Mouse (Mus musculus) erythroid progenitor cell, adult 5-6 weeks (primary cell): ENCODE measurements at regions not wholly inside any gene's neighbourhood (a gene's known extent, or its start where the extent isn't known, plus 50 kb on each side); places are given as distances from the start of the nearest gene placed in this dataset.

Source experiments
- ATAC-seq: replicated peaks from 2 replicates; pipeline ENCODE4 v1.8.0; 2016; ENCODE audit warnings: moderate number of reproducible peaks, mild to moderate bottlenecking, moderate TSS enrichment, inconsistent platforms; ENCODE audit not compliant: poor library complexity, low FRiP score, severe bottlenecking

DNA sequence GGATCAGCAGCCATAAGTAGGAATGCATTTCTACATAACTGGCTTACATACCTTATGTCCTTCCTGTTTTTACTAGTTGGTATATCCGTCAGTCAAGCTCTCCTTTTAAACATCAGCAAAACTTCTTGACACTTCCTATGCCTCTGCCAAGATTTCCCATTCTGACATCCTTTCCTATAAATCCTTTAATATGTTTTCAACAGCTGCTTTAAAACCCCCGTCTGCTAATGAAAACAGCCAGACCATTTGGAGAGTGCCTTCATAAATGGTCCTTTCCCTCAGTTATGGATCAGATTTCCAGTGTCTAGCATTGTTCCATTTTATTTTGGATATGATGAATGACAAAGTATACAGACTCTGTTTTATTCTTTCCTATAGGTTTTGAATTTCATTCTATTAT is 270.7 kb upstream of the Rgmb start:
- no peak for ATAC-seq

DNA sequence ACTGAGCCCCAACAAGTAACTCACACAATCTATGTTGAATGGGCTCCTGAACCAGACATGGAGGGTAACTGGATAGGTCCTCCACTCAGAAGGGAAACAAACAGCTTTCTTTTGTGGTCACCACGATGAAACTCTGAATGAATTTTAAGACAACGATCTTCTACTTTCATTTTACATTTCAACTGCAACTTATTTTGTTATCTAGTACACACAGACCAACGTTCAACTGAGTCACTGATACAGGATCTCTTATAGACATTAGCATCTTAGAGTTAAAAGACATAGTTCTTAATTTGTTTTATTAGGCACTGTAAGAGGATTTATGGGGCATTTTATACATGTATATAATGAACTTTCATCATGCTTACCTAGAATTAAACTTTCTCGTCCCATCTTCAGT is 262.1 kb upstream of the Rgmb start:
- ATAC-seq: no peak

DNA sequence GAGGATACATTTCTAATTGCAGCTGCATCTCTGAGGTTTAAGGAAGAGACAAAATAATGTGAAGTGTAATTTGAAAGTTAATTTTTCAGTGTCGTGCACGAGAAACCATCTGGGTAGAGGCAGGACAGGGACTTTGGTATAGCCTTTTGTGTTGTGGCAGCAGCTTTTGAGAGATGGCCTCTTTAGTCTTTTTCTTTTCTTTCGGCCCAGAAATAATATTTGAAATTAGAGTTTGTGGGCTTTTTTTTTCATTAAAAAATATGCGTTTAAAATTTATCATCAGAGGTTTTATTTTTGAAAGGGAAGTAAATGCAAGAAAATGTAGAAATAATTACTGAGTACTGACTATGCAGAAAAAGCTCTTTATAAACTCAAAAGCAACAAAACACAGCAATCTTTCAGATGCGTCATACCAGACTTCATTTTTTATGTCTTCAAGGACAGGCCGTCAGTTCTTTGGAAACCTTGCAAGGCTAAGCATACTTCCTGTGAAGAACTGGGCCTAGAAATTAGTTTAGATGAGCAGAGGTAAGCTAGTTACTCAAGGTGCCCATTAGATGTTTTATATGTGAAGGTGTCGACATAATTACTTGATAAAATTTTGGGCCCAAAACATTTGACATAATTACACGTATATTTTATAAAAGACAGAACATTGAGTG is 258.9 kb upstream of the Rgmb start:
- ATAC-seq: no peak

DNA sequence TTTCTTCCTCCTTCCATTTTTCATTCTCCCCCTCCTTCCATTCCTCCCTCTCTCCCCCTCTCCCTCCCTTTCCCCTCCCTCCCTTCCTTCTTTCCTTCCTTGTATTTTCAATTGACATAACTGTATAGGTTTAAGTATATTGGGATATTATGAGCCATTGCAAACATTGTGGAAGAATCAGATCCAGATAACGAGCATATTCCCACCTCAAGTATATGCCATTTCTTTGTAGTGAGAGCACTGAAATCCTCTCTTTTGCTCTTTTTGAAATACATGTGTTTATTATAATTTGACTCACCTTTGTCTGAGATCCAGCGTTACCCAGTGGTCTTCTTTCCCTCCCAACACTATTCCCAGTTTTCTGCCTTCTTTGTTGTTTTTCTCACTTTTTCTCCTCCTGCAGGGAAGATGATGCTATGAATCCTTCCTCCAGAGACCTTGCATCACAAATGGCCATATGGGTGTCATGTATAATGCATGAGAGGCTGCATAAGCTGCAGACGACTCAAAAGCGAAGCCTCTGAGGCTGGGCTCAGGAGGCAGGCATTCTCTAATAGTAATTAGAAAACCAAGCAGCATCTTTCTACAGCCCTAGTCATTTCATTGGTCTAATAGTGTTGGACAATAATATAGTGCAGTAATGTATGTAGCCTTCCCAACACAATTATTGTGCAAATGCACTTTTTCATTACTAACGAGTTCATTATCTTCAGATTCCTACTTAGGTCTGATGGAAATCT is 258.2 kb upstream of the Rgmb start:
- ATAC-seq: no peak

DNA sequence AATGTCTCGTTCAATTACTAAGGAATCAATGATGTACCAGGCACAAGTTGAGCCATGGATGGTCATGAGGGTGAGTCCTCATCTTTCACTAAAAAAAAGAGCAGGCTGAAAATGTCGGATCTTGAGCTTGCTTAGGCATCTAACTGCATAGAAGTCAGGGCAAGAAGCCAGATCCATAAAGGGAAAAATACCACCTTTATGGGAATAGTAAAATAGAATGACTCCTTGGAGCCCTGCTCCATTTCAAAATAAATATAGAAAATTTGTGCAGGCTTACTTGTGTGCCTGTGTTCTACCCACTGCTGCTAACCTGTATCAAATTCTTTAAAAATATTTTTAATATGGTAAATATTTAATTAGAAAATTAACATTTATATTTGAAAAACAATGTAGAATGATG is 256.2 kb upstream of the Rgmb start:
- no peak for ATAC-seq

DNA sequence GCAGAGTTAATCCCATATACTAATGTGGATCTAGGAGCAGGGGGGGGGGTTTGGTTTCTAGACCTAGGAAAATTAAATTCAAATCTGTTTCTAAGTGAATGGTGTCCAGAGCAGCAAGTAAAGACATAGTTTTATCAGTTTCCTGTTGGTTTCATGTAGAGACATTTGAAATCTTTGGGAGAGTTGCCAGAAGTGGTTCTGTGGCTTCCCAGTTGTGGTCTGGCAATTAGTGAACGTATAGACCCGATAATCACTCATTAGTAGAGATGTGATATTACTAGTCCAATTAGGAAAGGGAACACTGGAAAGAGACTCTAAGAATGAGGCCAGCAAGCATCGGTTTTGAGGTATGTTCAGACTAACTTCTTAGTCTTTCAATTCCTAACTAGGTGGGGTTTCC is 252.0 kb upstream of the Rgmb start:
- ATAC-seq: no peak

DNA sequence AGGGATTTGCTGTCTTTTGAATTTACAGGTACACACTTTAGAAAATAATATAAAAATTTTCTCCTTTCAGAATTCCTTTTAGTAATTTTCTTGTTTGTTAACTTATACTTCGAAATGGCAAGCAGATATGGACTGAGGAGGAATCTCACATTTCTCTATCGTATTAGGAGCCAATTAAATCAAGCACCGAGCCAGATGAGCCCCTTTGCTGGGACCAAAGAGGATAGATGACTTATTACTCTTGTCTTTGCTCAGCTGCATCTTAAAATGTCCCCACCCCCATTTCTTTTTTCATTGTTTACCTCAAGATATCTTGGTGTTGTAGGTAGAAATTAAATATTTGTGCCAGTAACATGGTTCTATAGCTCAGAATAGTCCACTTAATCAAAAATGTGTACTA is 247.7 kb upstream of the Rgmb start:
- ATAC-seq: no peak

DNA sequence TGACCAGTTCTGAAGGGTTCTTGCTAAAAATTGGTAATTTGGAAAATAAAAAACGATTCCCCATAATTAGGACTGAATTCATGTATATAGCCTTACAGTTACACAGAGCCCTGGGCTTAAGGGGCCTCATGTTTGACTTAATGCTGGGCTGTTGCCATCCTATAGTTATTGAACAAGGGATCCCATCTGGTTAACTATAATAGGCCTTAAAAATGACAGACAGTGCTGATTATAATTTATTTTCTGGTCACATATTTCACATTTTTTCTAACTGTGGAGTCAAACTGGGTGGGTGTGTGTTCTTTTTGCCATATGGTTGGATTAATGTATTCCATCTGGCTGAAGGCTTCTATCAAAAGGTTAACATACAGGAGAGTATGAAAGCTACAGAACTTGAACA is 238.5 kb upstream of the Rgmb start:
- ATAC-seq: no peak

DNA sequence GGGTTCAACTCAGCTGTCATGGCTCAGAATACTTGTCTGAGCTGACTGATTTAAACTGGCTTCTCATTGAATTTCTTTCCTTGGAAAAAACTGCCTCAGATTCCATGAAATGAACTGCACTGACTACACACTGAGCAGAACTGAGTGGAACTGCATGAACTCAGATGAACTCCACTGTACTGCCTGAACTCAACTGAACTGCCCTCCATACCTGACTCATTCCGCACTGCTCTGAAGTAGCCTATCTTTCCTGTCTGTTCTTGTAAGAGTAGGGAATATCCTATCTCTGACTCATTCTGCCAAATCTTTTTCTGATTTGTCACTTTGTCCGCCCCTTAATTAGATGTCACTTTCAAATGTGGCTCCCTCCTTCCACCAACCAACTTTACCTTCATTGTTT is 237.0 kb upstream of the Rgmb start:
- no peak for ATAC-seq

DNA sequence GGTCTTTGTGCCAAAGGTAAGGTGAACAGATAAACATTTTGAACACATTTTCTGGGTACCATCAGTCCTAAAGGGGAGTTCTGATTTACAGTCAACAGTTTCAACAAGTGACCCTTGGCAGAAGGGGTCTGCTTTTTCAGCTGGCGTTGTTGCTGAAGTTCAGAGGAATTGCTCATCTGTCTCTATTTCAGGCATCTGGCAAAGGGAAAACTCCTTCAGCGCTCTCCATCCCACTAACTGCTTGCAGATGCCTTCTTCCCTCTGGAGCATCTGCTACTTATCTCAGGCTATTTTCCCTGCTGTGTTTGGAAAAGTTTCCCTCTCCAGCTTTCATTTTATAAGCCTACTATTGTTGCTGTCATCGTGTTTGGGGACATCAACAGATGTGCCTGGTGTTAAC is 223.6 kb upstream of the Rgmb start:
- ATAC-seq: no peak

DNA sequence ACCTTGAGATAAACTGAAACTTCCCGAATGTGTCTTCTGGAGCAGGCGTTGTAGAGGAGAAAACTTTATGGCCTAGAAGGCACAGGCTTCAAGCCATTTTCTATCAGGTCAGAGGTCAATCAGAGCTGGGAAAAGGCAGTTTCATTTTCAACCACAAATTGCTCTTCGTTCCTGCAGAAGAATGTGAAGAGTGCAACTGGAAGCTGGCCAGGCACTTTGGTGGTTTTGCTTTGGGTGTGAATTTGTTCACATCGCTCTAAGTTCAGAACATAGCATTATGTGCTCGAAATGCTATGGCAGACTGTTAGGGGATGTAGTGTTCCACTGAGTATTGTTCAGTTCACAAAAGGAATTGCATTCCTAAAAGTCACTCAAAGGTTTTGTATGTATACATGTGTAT is 220.9 kb upstream of the Rgmb start:
- no peak for ATAC-seq

DNA sequence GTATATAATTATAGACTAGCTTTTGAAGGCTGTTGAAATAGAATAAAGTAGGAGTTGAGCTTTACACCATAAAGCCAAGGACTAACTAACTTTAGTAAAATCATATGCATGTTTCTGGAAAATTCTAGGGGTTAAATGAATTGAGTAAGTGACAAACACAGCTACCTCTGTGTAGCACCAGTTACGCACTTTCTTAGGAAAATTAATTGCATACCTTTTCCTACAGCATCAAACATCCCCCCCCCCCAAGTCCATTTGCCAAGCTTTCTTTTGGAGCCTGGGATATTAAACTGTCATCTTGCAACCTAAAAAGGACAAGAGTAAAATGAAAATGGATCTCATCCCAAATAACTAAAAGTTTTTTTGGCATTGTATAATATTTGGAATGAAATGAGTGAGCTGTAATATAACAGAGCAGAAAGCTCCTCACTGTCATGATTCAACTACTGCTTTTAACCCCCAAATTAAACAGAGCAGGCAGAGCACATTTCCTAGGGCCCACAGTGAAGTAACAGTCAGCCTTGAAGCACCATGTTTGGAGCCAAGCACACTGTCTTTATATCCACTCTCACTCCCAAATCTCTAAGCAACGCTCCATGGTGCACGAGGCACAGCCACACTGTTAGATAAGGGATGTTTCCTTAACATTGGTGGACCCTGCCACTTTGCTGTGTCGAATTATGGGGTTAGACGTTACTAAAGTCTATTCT is 210.9 kb upstream of the Rgmb start:
- no peak for ATAC-seq

DNA sequence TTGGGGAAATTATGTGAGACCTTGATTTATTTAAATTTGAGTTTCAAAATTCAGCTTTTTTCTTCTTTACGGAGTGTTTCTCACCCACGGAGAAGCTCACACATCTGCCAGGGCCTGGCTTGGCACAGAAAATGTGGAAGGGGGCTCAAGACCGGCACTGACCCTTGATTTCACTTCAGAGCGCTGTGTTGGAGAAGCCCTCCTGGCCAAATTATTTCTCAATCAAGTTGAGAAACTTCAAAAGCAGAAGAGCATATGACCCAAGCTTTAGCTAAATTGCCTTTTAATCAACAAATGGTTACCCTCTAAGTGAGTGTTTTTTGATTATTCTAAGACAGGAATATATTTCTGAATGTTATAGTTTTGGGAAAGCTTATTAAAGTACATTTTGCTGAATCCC is 197.2 kb upstream of the Rgmb start:
- no peak for ATAC-seq

DNA sequence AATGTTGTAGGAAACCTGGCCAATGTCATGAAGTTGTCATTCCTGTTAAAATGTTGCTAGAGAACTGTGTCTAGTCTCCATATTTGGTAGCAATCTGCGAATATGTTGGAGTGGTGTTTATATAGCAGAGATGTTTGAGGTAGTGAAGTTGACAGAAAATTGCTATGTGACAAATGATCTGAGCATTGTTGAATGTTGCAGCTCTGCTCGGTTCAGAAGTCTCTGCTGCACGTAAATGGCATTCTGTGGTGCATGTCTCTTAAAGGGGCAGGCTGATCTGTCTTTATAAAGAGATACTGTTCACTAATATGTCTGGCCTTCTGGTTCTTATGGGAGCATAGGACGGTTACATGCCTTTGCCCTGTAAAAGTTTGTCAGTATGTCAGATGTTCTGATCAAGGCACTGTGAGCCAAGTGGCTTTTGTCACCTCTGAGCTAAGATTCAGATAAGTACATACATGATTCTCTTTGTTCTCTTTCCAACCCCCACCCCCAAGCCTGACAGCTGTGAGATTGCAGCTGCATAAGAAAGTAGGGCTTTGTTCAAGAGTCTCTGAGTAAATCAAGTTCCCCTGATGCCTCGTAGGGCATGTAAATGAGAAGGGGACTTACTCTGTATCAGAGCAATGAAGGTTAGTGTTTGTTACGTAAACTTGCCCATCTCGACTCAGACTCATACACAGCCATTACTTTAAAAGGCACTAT is 174.2 kb upstream of the Rgmb start:
- ATAC-seq: no peak

DNA sequence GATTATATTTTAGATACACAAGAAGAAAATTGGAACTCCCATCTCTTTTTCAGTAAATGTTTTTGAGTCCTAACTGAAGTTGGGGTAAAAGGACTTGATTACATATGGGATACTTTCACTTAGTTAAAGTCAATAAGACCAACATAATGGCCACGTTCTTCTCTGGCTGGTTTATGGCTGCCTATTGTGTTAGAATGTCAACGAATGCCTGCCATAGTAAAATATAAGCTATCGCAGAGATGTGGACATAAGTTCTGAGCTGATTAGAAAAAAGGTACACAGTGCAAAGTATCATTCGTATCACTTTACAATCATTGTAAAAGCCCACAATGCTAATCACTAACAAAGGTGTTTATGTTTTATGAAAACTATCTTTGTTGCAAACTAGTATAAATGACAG is 173.2 kb upstream of the Rgmb start:
- ATAC-seq: no peak

DNA sequence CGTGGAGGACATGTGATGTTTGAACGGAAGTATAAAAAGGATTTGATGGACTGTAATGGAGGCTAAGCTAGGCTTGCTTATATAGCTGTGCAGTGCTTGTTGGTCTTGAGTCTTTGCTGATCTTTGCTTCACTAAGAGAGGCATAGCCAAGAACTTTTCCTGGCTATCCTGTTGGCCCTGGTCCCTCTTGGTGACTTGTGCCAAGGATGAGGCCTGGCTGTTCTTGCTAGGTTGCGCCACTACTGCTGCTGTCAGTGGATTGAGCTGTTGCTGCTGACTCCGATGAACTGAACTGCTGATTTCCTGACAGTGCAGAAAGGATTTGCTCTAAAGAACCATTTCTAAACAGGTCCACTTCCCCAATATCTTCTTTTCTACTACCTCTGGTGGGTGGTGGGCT is 167.9 kb upstream of the Rgmb start:
- no peak for ATAC-seq

DNA sequence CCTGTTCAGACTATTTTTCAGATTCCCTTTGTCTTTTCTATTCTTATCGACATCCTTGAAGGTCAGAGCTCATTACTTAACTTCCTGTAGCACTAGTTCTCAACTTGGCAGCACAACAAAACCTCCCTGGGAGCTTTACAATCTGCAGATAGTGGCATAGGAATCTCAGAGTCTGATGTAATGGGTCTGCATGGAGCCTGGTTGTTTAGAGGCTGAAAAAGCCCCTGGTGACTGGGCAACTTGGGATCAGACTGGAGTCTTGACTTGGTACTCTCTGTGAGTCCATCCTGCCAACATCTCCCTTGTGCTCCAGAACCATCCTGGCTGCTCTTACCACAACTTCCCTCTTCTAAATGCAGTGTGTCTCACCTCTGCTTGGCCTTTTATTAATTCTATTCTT is 166.4 kb upstream of the Rgmb start:
- no peak for ATAC-seq

DNA sequence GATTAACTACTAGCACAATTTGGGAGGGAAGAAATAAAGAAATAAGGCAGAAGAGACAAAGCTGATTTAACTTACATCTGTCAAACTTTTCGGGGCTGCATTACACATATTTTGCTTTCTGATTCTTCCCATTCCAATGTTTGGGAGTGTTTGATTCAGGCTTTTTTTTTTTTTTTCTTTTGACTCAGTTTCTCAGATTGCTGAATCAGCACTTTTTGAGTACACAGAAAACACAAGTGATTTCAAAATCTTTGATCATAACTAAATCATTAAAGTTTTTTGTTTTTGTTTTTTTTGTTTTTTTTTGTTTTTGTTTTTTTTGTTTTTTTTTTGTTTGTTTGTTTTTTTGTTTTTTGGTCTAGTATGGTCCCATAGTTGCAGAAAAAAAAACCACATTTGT is 164.7 kb upstream of the Rgmb start:
- no peak for ATAC-seq

DNA sequence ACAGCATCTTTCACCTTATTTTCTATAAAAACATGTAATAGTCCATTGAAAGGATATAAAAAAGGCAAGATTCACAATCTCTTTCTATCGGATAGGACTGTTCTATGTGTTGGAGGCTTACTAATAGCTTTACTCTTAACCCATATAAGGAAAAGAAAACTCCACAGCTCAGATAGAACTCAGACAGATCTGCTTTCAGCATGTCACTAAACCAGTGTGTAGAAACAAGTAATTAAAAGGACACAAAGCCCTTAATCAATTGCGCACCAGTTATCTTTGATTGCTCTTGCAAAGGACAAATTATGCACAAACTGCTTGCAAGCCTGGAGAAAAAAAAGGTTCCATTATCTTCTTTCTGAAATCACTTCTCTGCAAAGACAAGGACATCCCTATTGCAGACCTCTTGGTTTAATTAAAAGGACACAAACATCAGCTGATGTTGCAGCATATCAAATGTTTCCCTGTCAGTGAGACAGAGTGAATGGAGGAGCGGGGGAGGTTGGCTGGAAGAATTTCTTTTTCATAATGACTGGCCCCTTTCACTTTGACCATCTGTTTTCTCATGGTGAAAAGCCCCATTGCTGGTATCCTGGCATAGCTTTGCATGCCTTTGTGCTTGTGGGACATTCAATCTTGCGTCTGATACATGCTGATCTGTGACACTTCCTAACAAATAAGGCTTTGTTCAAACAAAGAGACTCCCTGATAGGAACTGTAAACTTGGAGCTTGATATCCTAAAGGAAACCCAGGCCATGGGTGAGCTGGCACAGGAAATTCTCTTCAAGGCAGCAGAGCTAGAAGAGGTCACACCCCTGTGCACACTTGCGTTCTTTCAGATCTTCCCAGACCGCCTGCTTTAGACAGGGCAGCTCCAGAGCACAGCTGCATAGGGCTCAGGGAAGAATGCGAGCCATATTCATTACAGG is 162.8 kb upstream of the Rgmb start:
- ATAC-seq: no peak

DNA sequence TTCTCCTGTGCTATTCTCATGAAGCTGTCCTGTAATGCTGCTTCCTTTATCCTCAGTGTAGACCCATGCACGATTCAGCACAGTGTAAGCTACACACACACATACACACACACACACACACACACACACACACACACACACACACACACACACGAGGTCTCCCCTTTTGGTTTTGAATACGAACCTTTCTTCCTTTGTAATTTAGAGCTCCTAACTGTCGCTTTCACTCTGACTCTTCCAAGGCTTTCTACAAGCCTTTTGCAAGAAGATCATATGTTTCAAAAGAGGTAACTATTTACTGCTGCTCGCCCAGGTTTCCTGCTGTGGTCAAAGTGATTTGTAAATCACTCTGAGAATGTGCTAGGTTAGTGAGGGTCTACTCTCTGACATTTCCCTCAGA is 161.1 kb upstream of the Rgmb start:
- ATAC-seq: no peak
